Mouse (Mus musculus) c-Kit-positive CD71-positive TER-119-positive erythroid progenitor cells, embryonic 14.5 days (primary cell): ENCODE results near the gene Grhpr.
"Not testable (repeated sequence)": the region's sequence is repeated elsewhere in the genome, so short reads cannot be mapped to it uniquely, and the experiment has no call there.

Source experiments
- DNase-seq: peaks from one replicate; pipeline ENCODE4 v3.0.0-alpha.2; 2013; ENCODE audit warnings: low spot score

Gene Grhpr

DNA sequence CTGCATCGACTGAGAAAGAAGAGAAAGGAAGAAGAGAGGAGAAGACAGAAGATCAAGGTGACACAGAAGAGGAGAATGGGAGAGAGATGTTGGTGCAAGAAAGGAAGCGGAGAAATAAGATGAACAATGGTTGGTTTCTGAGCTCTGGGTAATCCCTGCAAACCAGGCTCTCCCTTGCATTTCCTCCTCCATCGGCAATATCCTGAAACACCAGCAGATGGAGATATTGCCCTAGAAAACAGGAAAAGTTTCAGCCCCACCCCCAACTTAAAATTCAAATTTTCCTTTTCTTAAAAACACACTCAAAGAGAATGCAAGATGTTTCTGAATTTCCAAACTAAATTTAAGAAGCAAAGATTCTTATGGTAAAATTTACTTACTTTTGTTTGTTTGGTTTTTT, 34.4 kb downstream of the Grhpr start:
- peak; percentile 66 for DNase-seq

DNA sequence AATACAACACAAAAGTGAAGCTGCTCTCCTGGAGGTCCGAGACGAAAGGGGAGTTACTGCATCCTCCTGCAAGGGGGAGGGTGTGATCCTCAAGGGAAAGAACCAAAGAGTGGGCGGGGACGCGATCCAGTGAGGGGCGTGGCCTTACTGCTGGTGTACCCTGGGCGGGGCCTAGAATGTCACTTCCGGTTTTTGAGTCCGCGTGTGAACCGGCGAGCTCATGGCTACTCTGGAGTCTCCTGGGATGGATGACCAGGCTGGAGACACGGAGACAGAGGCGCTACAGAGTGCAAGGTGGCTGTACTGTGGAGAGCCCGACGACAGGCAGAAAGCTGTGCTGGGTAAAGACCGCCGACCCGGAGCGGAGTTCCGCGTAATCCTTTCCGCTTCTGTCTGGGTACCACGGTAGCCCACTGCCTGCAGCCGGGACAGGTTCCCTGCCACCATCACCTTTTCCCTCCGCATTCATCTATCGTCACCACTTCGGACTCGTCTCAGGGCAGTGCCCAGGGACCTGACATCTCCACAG, 37.3 kb downstream of the Grhpr start, which contains the start of gene Polr1e:
TSS of gene Polr1e (plus strand) at position 132 of the 529 bp plus-strand sequence.
- DNase-seq: peak; percentile 96

DNA sequence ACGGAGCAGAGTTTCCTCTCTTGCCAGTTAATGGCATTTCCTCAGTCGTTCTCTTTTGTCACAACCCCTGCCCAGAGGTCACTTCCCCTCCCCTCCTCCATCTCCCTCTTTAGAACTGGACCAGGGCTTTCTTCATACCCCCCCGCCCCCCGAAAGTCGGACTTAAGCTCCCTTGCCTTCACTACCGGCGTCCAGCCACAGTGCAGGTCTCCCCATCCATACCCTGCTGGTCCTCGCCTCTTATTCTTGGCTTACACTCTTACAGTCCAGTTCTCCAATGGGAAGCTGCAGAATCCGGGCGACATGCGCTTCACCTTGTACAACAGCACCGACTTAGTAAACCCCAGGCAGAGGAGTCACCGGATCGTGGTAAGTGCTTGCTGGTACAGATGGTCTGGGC, 37.8 kb downstream of the Grhpr start:
- no peak for DNase-seq

DNA sequence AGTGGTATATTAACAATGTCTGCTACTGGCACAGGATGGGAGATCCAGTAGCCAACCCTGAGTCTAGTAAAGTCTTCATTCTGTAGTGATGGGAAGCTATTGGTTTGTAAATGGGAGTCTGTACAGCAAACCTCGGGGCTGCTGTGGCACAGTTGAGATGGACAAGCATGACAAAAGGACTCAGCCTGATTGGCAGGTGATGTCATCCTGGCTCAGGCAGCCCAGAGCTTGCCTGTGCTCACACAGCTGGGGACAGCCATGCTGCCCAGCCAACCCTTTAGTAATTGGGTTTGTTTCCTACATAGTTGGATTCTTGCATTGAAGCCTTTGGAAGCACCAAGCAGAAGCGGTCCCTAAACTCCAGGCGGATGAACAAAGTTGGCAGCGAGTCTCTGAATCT, 45.3 kb downstream of the Grhpr start:
- no peak for DNase-seq

DNA sequence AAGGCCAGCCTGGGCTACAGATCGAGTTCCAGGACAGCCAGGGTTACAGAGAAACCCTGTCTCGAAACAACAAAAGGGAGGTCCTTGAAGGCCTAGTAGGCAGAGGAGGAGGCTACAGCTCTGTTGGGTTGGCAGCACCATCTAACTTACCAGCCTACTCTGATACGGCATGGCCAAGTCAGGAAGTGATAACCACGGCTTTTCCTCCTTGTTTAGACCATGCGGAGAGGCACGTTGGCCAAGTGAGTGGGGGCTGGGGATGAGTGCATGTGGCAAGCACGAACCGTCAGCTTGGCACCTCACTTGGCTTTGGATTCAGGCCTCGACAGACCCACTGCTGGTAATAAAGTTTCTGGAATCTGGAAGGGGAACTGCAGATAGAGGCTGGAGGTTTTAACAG, 51.4 kb downstream of the Grhpr start:
- DNase-seq: no peak

DNA sequence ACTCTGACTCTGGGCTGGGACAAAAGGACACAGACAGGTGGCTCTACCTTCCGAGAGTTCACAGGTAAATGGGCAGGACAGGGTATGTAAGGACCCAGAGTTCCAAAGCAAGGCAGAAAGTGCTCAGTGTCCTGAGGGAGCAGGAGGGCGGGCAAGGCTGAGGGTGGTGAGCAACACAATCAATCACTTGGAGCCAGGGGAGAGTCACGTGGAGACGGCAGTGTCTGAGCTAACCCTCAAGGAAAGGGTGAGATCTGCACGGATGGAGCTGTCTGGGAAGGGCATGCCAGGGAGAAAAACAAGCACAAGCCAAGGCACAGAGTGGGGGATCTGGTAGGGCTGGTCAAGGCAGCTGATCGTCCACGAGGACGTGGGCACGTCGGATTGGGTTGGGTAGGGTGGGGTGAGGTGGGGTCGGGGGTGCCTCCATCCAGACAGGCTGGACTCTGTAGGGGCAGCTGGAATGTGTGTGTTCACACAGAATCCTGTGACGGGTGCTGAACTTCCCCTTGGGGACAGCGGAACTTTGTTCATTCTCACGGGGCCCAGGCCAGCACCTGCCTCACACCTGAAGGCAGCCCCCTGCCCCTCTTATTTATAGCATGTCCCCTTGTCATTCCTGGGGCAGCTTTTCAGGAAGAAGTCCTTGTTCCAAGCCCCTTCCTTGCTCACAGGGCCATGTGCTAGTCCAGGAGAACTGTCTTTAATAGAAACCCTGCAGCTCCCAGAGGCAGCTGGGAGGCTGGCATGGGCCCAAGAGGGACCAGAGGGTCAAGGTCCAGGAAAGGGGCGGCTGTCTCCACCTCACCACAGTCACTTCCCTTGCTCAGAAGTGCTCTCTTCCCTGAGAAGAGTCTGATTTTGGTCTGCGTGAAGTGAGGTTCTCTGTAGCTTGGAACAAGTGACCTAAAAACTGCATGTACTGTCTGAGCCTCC, 53.8 kb downstream of the Grhpr start:
- no peak for DNase-seq

GRCm38 (mm10) chr4:45036048-45036447, 54.9 kb downstream of the Grhpr start:
- DNase-seq: no peak

DNA sequence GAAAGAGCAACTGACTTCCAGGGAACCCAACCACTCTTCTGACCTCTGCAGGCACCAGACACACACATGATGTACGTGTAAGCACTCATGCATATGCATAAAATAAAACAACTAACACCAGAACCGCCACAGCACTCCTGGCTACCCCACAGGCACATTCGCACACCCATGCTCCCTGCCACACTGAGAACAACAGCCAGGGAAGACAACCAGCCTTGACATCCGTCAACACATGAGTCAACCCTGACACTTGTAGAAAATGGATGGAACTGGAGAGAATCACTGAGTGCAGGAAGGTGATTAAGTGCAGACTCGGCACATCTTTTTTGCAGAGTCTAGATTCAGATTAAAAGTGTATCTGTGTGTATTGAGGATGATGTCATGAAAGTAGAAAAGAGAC, 55.4 kb downstream of the Grhpr start:
- no peak for DNase-seq

DNA sequence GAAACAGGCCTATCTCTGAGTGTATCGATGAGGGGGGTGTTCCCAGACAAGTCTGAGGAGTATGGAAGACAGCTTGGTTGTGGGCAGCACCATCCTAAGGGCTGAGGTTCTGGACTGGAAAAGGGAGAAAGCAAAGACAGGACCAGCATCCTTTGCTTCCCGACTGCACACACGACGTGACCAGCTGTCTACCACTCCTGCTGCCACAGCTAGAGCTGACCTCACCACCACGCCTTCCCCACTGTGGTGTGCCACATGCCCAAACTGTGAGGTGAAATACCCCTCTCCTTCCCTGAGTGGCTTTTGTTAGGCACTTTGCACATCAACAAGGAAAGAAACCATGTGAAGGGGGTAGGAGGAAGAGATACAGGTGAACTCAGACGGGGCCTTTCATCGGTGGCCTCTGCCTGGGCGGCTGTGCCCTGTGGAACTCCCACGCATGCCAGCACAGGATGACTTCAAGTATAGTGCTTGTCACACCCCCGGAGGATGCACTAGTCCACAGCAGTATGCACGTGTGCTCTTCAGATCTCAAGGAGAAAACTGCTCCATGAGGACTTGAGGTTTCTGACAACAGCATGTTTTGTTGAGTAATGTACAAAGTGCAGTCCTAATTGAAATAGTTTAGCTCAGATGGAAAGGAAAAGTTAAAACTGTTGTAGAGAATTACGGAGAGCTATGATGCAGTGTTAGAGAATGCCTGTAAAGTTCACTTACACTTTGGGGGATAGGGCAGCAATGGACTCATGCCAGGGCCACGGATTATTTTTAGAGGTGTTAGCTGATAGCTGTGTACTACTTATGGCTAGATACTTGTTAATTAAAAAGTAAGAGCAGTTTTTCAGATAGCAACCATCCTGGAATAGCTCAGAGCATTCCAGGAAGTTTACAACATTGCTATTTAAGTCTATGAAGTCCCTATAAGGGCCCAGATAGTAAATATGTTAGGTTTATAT, 56.5 kb downstream of the Grhpr start:
- DNase-seq: no peak

DNA sequence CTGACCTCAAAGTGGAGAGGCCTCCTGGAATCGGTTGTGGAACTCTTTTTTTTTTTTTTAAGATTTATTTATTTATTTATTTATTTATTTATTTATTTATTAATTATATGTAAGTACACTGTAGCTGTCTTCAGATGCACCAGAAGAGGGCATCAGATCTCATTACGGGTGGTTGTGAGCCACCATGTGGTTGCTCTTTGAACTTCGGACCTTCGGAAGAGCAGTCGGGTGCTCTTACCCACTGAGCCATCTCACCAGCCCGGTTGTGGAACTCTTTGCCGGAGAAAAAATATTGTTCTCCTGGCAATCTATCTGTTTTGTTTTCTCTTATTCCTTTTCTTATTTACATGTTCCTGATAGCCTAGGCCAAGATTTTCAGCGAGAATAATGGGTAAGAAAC, 57.7 kb downstream of the Grhpr start:
- DNase-seq: not testable (repeated sequence)

- DNase-seq: not testable (repeated sequence)
Observed at GRCm38 (mm10) chr4:45039546-45039945, 58.4 kb downstream of the Grhpr start.
